Mouse (Mus musculus): ENCODE data around the gene Ube2b. TPM values are rescaled to one million over a fixed set of nuclear protein-coding genes. Genes with fewer than 3 reads are reported as not detected.

The Ube2b gene
- total and polyA plus RNA-seq, 2 experiments from 2014 or later, result 261 to 404 TPM

DNA sequence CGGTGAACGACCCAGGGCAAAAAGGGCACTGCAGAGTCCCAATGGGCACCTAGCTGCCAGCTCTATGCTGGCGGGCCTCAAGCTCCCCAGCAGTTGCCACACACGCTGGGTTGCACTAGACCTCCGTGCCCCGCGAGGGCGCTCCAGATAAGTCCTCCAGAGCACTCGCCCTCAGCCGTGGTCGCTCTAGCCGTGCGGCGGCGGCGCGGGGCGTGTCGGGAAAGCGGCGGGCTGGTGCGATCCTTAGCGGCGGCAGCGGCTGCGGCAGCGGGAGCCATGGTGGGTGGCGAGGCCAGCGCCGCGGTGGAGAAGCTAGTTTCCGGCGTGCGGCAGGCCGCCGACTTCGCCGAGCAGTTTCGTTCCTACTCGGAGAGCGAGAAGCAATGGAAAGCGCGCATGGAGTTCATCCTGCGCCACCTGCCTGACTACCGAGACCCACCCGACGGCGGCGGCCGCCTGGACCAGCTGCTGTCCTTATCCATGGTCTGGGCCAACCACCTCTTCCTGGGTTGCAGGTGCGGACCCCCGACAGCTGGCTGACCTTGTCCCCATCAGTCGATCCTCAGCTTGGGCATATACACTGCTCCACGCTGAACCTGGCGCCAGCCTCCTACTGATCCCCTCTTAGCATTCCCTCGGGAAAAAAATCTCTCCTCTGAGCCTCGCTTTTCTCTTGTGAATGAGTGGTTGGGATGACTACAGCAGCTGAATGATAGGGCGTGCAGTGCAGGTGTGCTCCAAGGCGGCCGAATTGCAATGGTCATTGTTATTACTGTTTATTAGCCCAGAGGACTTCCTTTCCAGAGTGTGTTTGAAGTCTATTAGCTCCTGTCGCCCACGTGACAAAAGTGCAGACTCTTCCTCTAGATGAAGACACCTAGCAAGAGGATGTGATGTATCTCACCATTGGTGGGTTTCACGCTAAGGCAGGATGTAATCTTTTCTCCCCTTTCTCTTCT is 32.8 kb downstream of the Ube2b start, which contains the start of gene Cdkn2aipnl:
Cdkn2aipnl (plus strand) TSS at position 219 of the 959 bp plus-strand sequence.
- Histone ChIP-seq H3K4me2 (ENCODE audit: low read depth, low read length) (peak within 1 kb of the TSS; percentile 90), H3K4me1 (ENCODE audit: control insufficient read depth, insufficient read depth) (peaks cover 8% of the 10 kb centered on the region), H3K27me3 (ENCODE audit: control insufficient read depth, insufficient read depth, low read length) (no peaks in the 10 kb centered on the region), H3K4me3 (ENCODE audit: low read depth, low read length) (peak within 1 kb of the TSS; percentile 59), H3K9me3 (replicated peaks; ENCODE audit: control insufficient read depth, low read length) (no peaks in the 10 kb centered on the region), H3K27ac (ENCODE audit: low read depth) (peak within 1 kb of the TSS; percentile 21), H3K9ac (replicated peaks; ENCODE audit: low read depth, low read length) (peak within 1 kb of the TSS; percentile 56), H3K36me3 (replicated peaks; ENCODE audit: control insufficient read depth, insufficient read depth, low read length) (peaks cover 30% of the 10 kb centered on the region)
- 2% methylated on average over 55 of the region's 63 CpGs for WGBS
- DNase-seq (ENCODE audit: low spot score) (peak; percentile 82), ATAC-seq (ENCODE audit: insufficient read depth, low read depth) (peak; percentile 95)
- TF ChIP-seq EP300 (IDR thresholded peaks at IDR 0.05; ENCODE audit: low read depth) (peak; percentile 79), CTCF (IDR thresholded peaks at IDR 0.05; ENCODE audit: low read depth) (peak; percentile 92)

DNA sequence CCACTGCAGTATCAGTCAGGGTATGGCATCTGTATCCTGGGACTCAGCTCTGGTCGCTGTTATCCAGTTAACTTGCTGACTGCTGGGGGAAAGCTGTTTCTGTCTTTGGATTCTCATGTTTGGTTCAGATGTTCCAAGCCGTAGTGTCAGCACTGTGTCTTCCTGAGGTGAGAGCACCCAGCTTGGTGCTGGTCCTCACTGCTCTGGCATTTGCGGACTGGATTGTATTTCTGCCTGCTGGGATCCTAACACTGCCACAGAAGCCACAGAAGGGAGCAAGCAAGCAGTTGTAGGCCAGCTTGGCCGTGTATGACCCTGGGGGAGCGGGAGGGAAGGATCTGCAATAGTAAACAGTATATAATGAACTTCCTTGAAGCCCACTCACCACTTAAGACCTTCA is 33.9 kb downstream of the Ube2b start:
- Histone ChIP-seq H3K27me3 (ENCODE audit: control insufficient read depth, insufficient read depth, low read length) (no peaks in the 10 kb centered on the region), H3K27ac (ENCODE audit: low read depth) (no peak overlapping the region), H3K36me3 (replicated peaks; ENCODE audit: control insufficient read depth, insufficient read depth, low read length) (peaks cover 20% of the 10 kb centered on the region), H3K4me3 (ENCODE audit: low read depth, low read length) (no peak overlapping the region), H3K9me3 (replicated peaks; ENCODE audit: control insufficient read depth, low read length) (no peaks in the 10 kb centered on the region), H3K9ac (replicated peaks; ENCODE audit: low read depth, low read length) (no peak overlapping the region), H3K4me1 (ENCODE audit: control insufficient read depth, insufficient read depth) (peaks cover 8% of the 10 kb centered on the region), H3K4me2 (ENCODE audit: low read depth, low read length) (no peak overlapping the region)
- no peak for TF ChIP-seq EP300 (IDR thresholded peaks at IDR 0.05; ENCODE audit: low read depth)
- TF ChIP-seq CTCF (IDR thresholded peaks at IDR 0.05; ENCODE audit: low read depth), result no peak
- DNase-seq (ENCODE audit: low spot score) (no peak), ATAC-seq (ENCODE audit: insufficient read depth, low read depth) (no peak)
- 76% methylated on average over 5 of the region's 5 CpGs for WGBS

DNA sequence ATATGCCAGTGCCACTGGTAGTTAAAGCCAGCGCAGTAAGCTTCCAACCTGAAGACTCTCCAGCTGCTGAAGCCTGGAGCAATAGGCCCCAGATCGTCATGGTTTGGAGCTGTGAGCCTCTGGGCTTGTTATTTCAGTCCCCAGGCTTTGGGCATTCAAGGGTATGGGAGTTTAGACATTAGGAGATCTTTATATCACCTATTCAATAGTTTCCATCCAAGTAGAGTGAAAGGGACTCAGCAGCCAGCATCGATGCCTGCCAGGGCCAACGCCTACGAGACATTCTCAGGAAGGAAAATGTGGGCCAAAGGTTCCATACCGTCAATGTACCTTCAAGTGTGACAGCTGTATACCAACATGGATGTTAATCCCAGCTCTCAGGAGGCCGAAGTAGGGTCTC is 38.3 kb downstream of the Ube2b start:
- H3K4me1 ChIP-seq (ENCODE audit: control insufficient read depth, insufficient read depth), result no peaks in the 10 kb centered on the region
- ATAC-seq (ENCODE audit: insufficient read depth, low read depth), result no peak
- peak overlapping the region; percentile 5; the same call in 1 of the 2 replicates for H3K27ac ChIP-seq (ENCODE audit: low read depth)
- H3K36me3 ChIP-seq (replicated peaks; ENCODE audit: control insufficient read depth, insufficient read depth, low read length), result no peaks in the 10 kb centered on the region
- TF ChIP-seq CTCF (IDR thresholded peaks at IDR 0.05; ENCODE audit: low read depth) (no peak), EP300 (IDR thresholded peaks at IDR 0.05; ENCODE audit: low read depth) (no peak)
- no peaks in the 10 kb centered on the region for H3K27me3 ChIP-seq (ENCODE audit: control insufficient read depth, insufficient read depth, low read length)
- H3K4me3 ChIP-seq (ENCODE audit: low read depth, low read length), result no peak overlapping the region
- H3K4me2 ChIP-seq (ENCODE audit: low read depth, low read length), result no peak overlapping the region; the same call in 1 of the 2 replicates
- WGBS, result 86% methylated on average over 7 of the region's 7 CpGs
- no peak for DNase-seq (ENCODE audit: low spot score)
- H3K9ac ChIP-seq (replicated peaks; ENCODE audit: low read depth, low read length), result no peak overlapping the region
- no peaks in the 10 kb centered on the region for H3K9me3 ChIP-seq (replicated peaks; ENCODE audit: control insufficient read depth, low read length)

DNA sequence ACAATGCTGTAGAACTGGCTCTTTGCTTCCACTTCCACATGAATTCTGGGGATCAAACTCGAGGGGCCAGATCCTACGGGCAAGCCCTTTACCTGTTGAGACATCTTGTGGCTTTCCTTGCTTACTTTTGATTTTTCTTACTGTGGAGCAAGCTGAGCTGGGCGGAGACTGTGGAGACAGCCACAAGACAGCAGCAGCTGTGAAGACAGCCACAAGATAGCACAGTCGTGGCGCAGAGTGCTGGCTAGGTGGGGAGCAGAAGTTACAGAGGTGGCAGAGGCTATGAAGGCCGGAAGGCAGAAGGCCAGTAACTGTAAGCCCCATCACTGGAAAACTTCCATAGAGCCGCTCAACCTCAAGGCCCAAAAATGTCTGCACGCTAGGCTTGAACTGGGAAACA is 38.8 kb downstream of the Ube2b start:
- Histone ChIP-seq H3K4me1 (ENCODE audit: control insufficient read depth, insufficient read depth) (no peaks in the 10 kb centered on the region), H3K4me2 (ENCODE audit: low read depth, low read length) (no peak overlapping the region; the same call in 1 of the 2 replicates), H3K27me3 (ENCODE audit: control insufficient read depth, insufficient read depth, low read length) (no peaks in the 10 kb centered on the region), H3K9ac (replicated peaks; ENCODE audit: low read depth, low read length) (no peak overlapping the region; the same call in 1 of the 2 replicates), H3K4me3 (ENCODE audit: low read depth, low read length) (no peak overlapping the region), H3K36me3 (replicated peaks; ENCODE audit: control insufficient read depth, insufficient read depth, low read length) (no peaks in the 10 kb centered on the region), H3K27ac (ENCODE audit: low read depth) (peak overlapping the region; percentile 5; the same call in 1 of the 2 replicates), H3K9me3 (replicated peaks; ENCODE audit: control insufficient read depth, low read length) (no peaks in the 10 kb centered on the region)
- TF ChIP-seq EP300 (IDR thresholded peaks at IDR 0.05; ENCODE audit: low read depth) (no peak), CTCF (IDR thresholded peaks at IDR 0.05; ENCODE audit: low read depth) (no peak)
- ATAC-seq (ENCODE audit: insufficient read depth, low read depth) (no peak), DNase-seq (ENCODE audit: low spot score) (no peak)
- WGBS, result 82% methylated on average over 8 of the region's 8 CpGs

DNA sequence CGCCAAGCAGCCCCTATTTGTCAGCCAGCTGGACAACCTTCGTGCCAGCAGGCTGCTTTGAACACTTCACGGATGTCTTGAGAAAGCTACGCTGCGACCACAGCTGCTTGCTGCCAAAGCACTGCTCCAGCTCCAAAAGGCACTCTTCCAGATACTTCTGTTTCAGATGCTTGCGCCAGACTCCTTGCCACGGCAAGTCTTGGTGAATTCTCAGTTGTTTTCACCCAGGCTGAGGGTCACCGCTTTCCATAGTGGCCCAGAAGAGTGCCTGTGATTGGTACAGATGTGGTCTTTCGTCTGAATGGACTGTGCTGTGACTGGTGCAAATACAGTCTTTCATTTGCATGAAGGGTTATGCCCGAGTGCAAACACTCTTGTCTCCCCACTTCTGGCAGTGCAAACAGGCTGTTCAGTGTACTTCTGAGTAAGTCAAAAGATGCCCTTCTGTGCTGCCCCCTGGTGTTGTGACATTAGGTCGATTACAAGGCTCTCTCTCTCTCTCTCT is 39.5 kb downstream of the Ube2b start:
- DNase-seq (ENCODE audit: low spot score) (no peak), ATAC-seq (ENCODE audit: insufficient read depth, low read depth) (no peak)
- no peaks in the 10 kb centered on the region for H3K36me3 ChIP-seq (replicated peaks; ENCODE audit: control insufficient read depth, insufficient read depth, low read length)

More for the DNA sequence above, 39.5 kb downstream of the Ube2b start:
- Histone ChIP-seq H3K4me3 (ENCODE audit: low read depth, low read length) (no peak overlapping the region), H3K9ac (replicated peaks; ENCODE audit: low read depth, low read length) (no peak overlapping the region), H3K4me2 (ENCODE audit: low read depth, low read length) (no peak overlapping the region), H3K9me3 (replicated peaks; ENCODE audit: control insufficient read depth, low read length) (no peaks in the 10 kb centered on the region), H3K4me1 (ENCODE audit: control insufficient read depth, insufficient read depth) (no peaks in the 10 kb centered on the region), H3K27me3 (ENCODE audit: control insufficient read depth, insufficient read depth, low read length) (peaks cover 3% of the 10 kb centered on the region; the same call in 1 of the 2 replicates), H3K27ac (ENCODE audit: low read depth) (no peak overlapping the region; the same call in 1 of the 2 replicates)
- 65% methylated on average over 11 of the region's 11 CpGs for WGBS
- TF ChIP-seq CTCF (IDR thresholded peaks at IDR 0.05; ENCODE audit: low read depth), result no peak; the same call in 1 of the 2 replicates
- TF ChIP-seq EP300 (IDR thresholded peaks at IDR 0.05; ENCODE audit: low read depth), result no peak
